Mouse (Mus musculus) intestine, postnatal 0 days (tissue): ENCODE measurements around the gene Smc3. TPM values are rescaled to one million over a fixed set of nuclear protein-coding genes. Genes with fewer than 3 reads are reported as not detected.

ENCODE experiments used
- ATAC-seq: fragments of 200-750 bp; cut with Nextera tagmentation; 2 replicates; pipeline ENCODE4 v1.8.0; 2017; ENCODE audit warnings: mild to moderate bottlenecking, moderate TSS enrichment, moderate library complexity
- H3K27ac ChIP-seq: fragments of 300-500 bp; sonication (generic); 2 replicates; pipeline ENCODE4 v1.5.1; 2014; ENCODE audit warnings: mild to moderate bottlenecking, low read depth, low read length, moderate library complexity
- H3K27me3 ChIP-seq: fragments of 300-500 bp; sonication (generic); replicated peaks from 2 replicates; pipeline ENCODE4 v1.6.1; 2014; ENCODE audit warnings: low read length, mixed read lengths; ENCODE audit not compliant: control insufficient read depth, insufficient read depth
- H3K36me3 ChIP-seq: fragments of 300-500 bp; sonication (generic); 2 replicates; pipeline ENCODE4 v1.6.1; 2014; ENCODE audit warnings: mild to moderate bottlenecking, moderate library complexity; ENCODE audit not compliant: control insufficient read depth, insufficient read depth
- H3K4me1 ChIP-seq: fragments of 300-500 bp; sonication (generic); replicated peaks from 2 replicates; pipeline ENCODE4 v1.6.1; 2014; ENCODE audit warnings: antibody characterized with exemption, low read length, mixed read lengths; ENCODE audit not compliant: control insufficient read depth, insufficient read depth
- H3K4me2 ChIP-seq: fragments of 300-500 bp; sonication (generic); replicated peaks from 2 replicates; pipeline ENCODE4 v1.6.1; 2014; ENCODE audit warnings: low read depth, mild to moderate bottlenecking, moderate library complexity
- H3K4me3 ChIP-seq: fragments of 300-500 bp; sonication (generic); 2 replicates; pipeline ENCODE4 v1.5.1; 2014; ENCODE audit warnings: low read depth, low read length
- H3K9ac ChIP-seq: fragments of 300-500 bp; sonication (generic); 2 replicates; pipeline ENCODE4 v1.6.1; 2014; ENCODE audit warnings: mild to moderate bottlenecking, low read depth, low read length
- H3K9me3 ChIP-seq: fragments of 300-500 bp; sonication (generic); 2 replicates; pipeline ENCODE4 v1.6.1; 2016; ENCODE audit warnings: mixed run types; ENCODE audit not compliant: control insufficient read depth
- CTCF ChIP-seq: sonication (generic); IDR thresholded peaks from 2 replicates; pipeline ENCODE4 v1.5.1; 2016; ENCODE audit warnings: low read depth, mild to moderate bottlenecking, control low read depth, antibody characterized with exemption, moderate library complexity
- WGBS: fragments of 180-500 bp; shearing (Covaris S2); extraction: QIAGEN DNeasy Blood & Tissue Kit; methylation state at CpG from one replicate; pipeline ENCODE4 v1.1.7; 2014; 5-methylcytosine and 5-hydroxymethylcytosine counted together
- polyA plus RNA-seq: library from polyadenylated mRNA; unstranded; fragments of >200 nt; fragmentation: Nextera tagmentation; extraction: Ambion mirVana; gene quantifications from 2 replicates; pipeline ENCODE4 v1.2.1, GENCODE M21; 2015

Gene Smc3
- polyA plus RNA-seq, 1 experiment from 2014 or later: 24.4 TPM

DNA sequence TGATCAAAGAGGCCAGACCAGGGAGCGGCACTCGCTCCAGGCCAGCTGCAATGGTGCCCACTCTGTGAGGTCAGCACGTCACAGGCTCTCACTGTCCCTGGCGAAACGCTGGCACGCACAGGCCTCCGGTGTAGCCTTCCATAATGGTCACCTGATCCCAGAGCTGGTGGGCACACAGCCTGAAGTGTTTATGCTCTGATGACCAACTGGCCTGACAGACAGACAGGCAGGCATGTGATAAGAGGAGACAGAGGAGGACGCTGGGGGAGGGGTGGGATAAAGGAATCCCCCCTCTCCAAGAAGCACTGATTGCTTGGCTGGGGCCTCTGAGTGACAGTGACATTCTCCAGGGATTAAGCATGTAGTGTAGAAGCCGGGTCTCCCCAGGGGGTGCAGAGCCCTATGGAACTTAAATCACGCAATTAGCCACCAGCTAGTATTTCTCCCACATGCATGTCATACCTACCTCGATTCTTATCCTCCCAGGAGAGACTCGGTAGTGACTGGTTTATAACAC lies 70.5 kb downstream of the Smc3 start:
- H3K9me3 ChIP-seq: no peaks in the 10 kb centered on the region
- no peaks in the 10 kb centered on the region for H3K4me1 ChIP-seq
- peaks cover 31% of the 10 kb centered on the region for H3K27me3 ChIP-seq
- H3K4me3 ChIP-seq: no peak overlapping the region
- 47% methylated on average over 12 of the region's 12 CpGs for WGBS
- TF ChIP-seq CTCF: no peak
- no peaks in the 10 kb centered on the region for H3K36me3 ChIP-seq
- no peak overlapping the region for H3K4me2 ChIP-seq
- no peak overlapping the region for H3K9ac ChIP-seq
- H3K27ac ChIP-seq: no peak overlapping the region
- no peak for ATAC-seq

DNA sequence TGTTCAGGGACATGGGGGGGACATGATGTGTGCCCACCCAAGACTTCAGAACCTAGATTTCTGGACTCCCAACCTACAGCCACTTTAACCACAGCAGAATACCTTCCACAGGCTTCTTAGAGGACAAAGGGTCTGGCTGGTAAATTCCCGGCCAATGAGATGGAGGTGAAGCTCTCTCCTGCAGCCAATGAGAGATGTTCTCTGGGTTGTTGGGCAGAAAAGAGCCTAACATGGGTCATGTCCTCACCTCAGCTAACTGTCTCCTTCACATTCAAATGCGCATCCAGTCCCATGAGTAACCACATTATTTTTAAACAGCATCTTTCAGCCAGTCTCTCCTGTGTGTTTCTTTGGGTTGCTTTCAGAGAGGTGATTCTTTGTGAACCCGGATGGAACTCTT lies 71.2 kb downstream of the Smc3 start:
- H3K9me3 ChIP-seq: no peaks in the 10 kb centered on the region
- 59% methylated on average over 3 of the region's 3 CpGs for WGBS
- H3K4me2 ChIP-seq: no peak overlapping the region
- no peaks in the 10 kb centered on the region for H3K4me1 ChIP-seq
- H3K36me3 ChIP-seq: no peaks in the 10 kb centered on the region
- TF ChIP-seq CTCF: no peak
- H3K9ac ChIP-seq: no peak overlapping the region
- H3K4me3 ChIP-seq: no peak overlapping the region
- no peak overlapping the region for H3K27ac ChIP-seq
- no peak for ATAC-seq
- peaks cover 36% of the 10 kb centered on the region for H3K27me3 ChIP-seq

DNA sequence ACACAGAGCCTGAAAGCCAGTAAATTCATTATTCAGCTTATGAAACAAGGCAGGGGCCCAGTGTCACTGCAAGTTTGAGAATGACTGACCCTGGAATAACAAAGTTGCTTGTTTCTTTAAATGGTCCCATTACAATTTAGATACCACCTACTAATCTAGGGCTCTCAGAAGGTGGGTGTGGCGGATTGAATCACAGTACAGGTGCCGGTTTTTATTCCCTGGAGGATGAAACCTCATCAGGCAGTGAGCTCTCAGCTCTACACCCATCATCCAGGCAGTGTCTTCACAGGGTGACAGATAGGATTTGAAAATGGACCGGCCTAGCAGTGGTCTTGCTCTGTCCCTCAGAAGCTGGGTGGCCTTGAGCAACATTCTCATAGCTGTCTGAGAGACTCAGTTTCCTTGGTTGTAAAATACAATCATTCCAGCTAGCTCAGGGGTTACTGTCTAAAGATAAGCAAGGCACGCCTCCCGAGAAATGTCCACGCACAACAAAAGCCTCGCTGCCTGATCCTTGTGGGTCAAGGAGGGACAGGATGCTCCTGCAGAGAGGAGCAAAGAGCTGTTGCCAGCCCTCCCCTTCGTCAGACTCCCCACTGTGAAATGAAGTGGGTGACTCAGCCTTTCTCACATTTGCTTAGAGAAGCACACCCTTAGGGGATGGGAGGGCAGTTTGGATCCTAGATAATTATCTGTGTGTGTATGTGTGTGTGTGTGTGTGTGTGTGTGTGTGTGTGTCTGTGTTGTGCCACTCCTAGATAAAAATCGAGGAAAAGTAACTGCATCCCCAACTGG lies 74.1 kb downstream of the Smc3 start:
- Histone ChIP-seq H3K4me1 (no peaks in the 10 kb centered on the region), H3K4me3 (no peak overlapping the region), H3K9me3 (no peaks in the 10 kb centered on the region), H3K36me3 (no peaks in the 10 kb centered on the region), H3K9ac (no peak overlapping the region), H3K4me2 (no peak overlapping the region), H3K27ac (no peak overlapping the region), H3K27me3 (peaks cover 61% of the 10 kb centered on the region)
- ATAC-seq: no peak
- WGBS: 35% methylated on average over 9 of the region's 9 CpGs
- TF ChIP-seq CTCF: no peak

- Histone ChIP-seq H3K27ac (no peak overlapping the region), H3K4me1 (no peaks in the 10 kb centered on the region), H3K4me2 (peak overlapping the region; percentile 95), H3K9me3 (no peaks in the 10 kb centered on the region), H3K9ac (no peak overlapping the region), H3K36me3 (no peaks in the 10 kb centered on the region), H3K4me3 (peak overlapping the region; percentile 46), H3K27me3 (peaks cover 57% of the 10 kb centered on the region)
- TF ChIP-seq CTCF: no peak
- WGBS: under 1% methylated on average over 26 of the region's 26 CpGs
- ATAC-seq: no peak
These were observed 76.0 kb downstream of the Smc3 start for GRCm38 (mm10) chr19:53676228-53676627.

DNA sequence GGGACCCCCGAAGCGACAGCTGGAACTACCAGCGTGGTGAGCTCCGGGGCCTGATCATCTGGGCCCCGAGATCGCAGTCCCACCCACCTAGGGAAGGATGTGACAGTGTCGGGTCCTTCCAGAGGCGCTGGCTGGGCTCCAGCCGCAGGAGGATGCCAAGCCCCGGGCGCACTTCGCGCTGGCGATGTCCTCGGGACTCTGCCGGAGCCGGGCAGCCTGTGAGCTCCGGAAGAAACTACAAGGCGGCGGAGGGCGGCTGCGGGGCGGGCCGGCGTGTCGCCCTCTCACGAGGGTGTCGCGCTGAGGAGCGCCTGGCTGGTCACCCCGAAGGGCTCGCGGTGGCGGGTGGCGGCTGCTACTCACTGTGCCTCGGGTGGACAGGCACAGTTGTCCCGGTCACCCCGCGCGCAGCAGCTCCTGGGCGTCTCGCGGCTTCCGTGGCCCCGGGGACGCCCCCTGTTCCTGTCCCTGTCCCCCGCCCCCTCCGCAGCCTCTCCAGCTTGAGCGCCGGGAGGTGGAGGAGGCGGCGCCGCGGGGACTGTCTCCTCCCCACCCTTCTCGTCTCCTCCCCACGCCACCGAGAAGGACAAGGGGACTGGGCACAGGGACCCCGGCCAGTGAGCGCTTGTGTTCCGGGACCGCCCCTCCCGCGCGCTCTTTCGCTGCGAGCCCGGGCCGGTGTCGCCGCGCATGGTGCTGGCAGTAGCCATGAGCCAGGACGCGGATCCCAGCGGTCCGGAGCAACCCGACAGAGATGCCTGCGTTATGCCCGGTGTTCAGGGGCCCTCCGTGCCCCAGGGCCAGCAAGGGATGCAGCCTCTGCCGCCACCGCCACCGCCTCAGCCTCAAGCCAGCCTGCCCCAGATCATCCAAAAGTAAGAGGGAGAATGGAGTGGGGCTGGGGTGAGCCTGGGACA lies 76.8 kb downstream of the Smc3 start, which contains the start of gene Rbm20:
Gene Rbm20 (plus strand): TSS at position 589 of the 917 bp plus-strand sequence.
- under 1% methylated on average over 78 of the region's 82 CpGs for WGBS

GRCm38 (mm10) chr19:53679194-53679593 lies 79.0 kb downstream of the Smc3 start:
- Histone ChIP-seq H3K9ac (no peak overlapping the region), H3K27ac (no peak overlapping the region), H3K4me2 (no peak overlapping the region), H3K4me3 (no peak overlapping the region), H3K27me3 (peaks cover 49% of the 10 kb centered on the region), H3K9me3 (no peaks in the 10 kb centered on the region), H3K4me1 (no peaks in the 10 kb centered on the region), H3K36me3 (no peaks in the 10 kb centered on the region)
- TF ChIP-seq CTCF: no peak
- 98% methylated on average over 9 of the region's 9 CpGs for WGBS
- ATAC-seq: no peak

More for the DNA sequence above, 76.8 kb downstream of the Smc3 start, which contains the start of gene Rbm20:
- Histone ChIP-seq H3K9me3 (no peaks in the 10 kb centered on the region), H3K4me2 (peak within 1 kb of the TSS; percentile 95), H3K27ac (no peak within 1 kb of the TSS), H3K9ac (0 out of 2 replicates have a peak within 1 kb of the TSS, but pooled peaks have one; percentile 5), H3K36me3 (no peaks in the 10 kb centered on the region), H3K4me3 (peak within 1 kb of the TSS; percentile 46), H3K27me3 (peaks cover 56% of the 10 kb centered on the region), H3K4me1 (no peaks in the 10 kb centered on the region)
- ATAC-seq: peak; percentile 16; the same call in 1 of the 2 replicates
- TF ChIP-seq CTCF: no peak
